Mouse (Mus musculus): ENCODE data around the gene Clcn2. TPM values are rescaled to one million over a fixed set of nuclear protein-coding genes. Genes with fewer than 3 reads are reported as not detected.
A peak's percentile ranks its signal among the peaks of the same experiment; 100 is the strongest.

Gene Clcn2
- polyA plus RNA-seq, 1 experiment from 2014 or later: 13.2 TPM

DNA sequence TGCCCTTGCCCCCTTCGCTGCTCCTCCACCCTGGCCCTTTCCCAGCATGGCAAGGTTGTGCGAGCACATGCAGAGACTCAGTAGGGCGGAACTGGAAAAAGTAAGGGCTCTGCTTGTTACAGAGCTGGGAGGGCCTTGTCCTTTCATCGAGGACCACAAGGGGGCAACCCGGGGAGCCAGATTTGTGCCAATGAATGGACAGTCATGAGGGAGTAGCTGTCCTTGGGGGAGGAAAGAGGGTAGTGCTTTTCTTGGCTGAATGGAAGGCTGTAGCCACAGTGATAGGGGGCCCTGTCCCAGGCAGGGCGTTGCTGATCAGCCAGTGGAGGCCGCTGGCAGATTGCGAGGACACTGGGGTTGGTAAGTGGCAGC, 15.0 kb downstream of the Clcn2 start:
- Histone ChIP-seq H3K9me3 (ENCODE audit: control insufficient read depth, low read depth, low read length) (no peaks in the 10 kb centered on the region), H3K4me3 (ENCODE audit: low read depth, low read length) (no peak overlapping the region), H3K9ac (replicated peaks; ENCODE audit: low read depth, low read length) (no peak overlapping the region), H3K4me1 (ENCODE audit: control insufficient read depth, insufficient read depth, low read length) (peaks cover 16% of the 10 kb centered on the region), H3K27me3 (ENCODE audit: control insufficient read depth, insufficient read depth, low read length) (no peaks in the 10 kb centered on the region), H3K36me3 (ENCODE audit: control insufficient read depth, insufficient read depth, low read length) (peaks cover 12% of the 10 kb centered on the region; the same call in 1 of the 2 replicates), H3K4me2 (replicated peaks; ENCODE audit: low read depth, low read length) (no peak overlapping the region), H3K27ac (ENCODE audit: low read length) (peak overlapping the region; percentile 63; the same call in 1 of the 2 replicates)
- WGBS: 12% methylated on average over 8 of the region's 8 CpGs
- peak; percentile 75; the same call in 1 of the 2 replicates for ATAC-seq (ENCODE audit: insufficient number of reproducible peaks, insufficient read depth, low FRiP score, low read depth)

GRCm38 (mm10) chr16:20701729-20702521, 15.6 kb downstream of the Clcn2 start:
- Histone ChIP-seq H3K4me2 (replicated peaks; ENCODE audit: low read depth, low read length) (no peak overlapping the region), H3K9me3 (ENCODE audit: control insufficient read depth, low read depth, low read length) (no peaks in the 10 kb centered on the region), H3K27me3 (ENCODE audit: control insufficient read depth, insufficient read depth, low read length) (no peaks in the 10 kb centered on the region), H3K4me3 (ENCODE audit: low read depth, low read length) (no peak overlapping the region), H3K36me3 (ENCODE audit: control insufficient read depth, insufficient read depth, low read length) (peaks cover 12% of the 10 kb centered on the region; the same call in 1 of the 2 replicates), H3K4me1 (ENCODE audit: control insufficient read depth, insufficient read depth, low read length) (peaks cover 16% of the 10 kb centered on the region), H3K9ac (replicated peaks; ENCODE audit: low read depth, low read length) (no peak overlapping the region), H3K27ac (ENCODE audit: low read length) (peak overlapping the region; percentile 63; the same call in 1 of the 2 replicates)
- WGBS: 32% methylated on average over 12 of the region's 12 CpGs
- peak; percentile 29; the same call in 1 of the 2 replicates for ATAC-seq (ENCODE audit: insufficient number of reproducible peaks, insufficient read depth, low FRiP score, low read depth)

- Histone ChIP-seq H3K4me2 (replicated peaks; ENCODE audit: low read depth, low read length) (no peak overlapping the region), H3K9me3 (ENCODE audit: control insufficient read depth, low read depth, low read length) (no peaks in the 10 kb centered on the region), H3K9ac (replicated peaks; ENCODE audit: low read depth, low read length) (no peak overlapping the region), H3K27ac (ENCODE audit: low read length) (peak overlapping the region; percentile 63; the same call in 1 of the 2 replicates), H3K4me1 (ENCODE audit: control insufficient read depth, insufficient read depth, low read length) (peaks cover 16% of the 10 kb centered on the region), H3K27me3 (ENCODE audit: control insufficient read depth, insufficient read depth, low read length) (no peaks in the 10 kb centered on the region), H3K36me3 (ENCODE audit: control insufficient read depth, insufficient read depth, low read length) (peaks cover 12% of the 10 kb centered on the region; the same call in 1 of the 2 replicates), H3K4me3 (ENCODE audit: low read depth, low read length) (no peak overlapping the region)
- no peak for ATAC-seq (ENCODE audit: insufficient number of reproducible peaks, insufficient read depth, low FRiP score, low read depth)
- 56% methylated on average over 7 of the region's 7 CpGs for WGBS
Measured at GRCm38 (mm10) chr16:20701316-20701715, 16.2 kb downstream of the Clcn2 start.

DNA sequence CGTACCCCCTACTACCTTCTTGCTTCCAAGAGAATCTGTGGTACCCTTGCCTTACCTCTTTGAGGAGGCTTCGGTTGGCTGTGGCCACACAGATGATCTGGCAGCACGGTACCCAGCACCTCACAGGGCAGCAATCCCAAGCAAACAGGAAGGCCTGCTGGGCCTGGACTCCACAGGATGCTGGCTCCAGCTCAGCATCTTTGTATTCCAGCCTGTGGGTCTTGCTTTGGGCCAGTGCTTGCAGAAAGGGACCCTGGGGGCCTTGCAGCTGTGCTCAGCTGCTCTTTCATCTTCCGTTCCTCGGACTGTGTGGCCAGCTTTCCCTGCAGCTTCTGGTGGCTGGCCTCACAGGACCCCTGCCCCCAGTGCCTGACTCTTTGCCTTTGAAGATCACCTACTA, 17.5 kb downstream of the Clcn2 start:
- Histone ChIP-seq H3K27me3 (ENCODE audit: control insufficient read depth, insufficient read depth, low read length) (no peaks in the 10 kb centered on the region), H3K36me3 (ENCODE audit: control insufficient read depth, insufficient read depth, low read length) (peaks cover 10% of the 10 kb centered on the region; the same call in 1 of the 2 replicates), H3K27ac (ENCODE audit: low read length) (no peak overlapping the region), H3K4me1 (ENCODE audit: control insufficient read depth, insufficient read depth, low read length) (peaks cover 19% of the 10 kb centered on the region), H3K9me3 (ENCODE audit: control insufficient read depth, low read depth, low read length) (no peaks in the 10 kb centered on the region), H3K9ac (replicated peaks; ENCODE audit: low read depth, low read length) (no peak overlapping the region), H3K4me3 (ENCODE audit: low read depth, low read length) (no peak overlapping the region), H3K4me2 (replicated peaks; ENCODE audit: low read depth, low read length) (no peak overlapping the region)
- no peak for ATAC-seq (ENCODE audit: insufficient number of reproducible peaks, insufficient read depth, low FRiP score, low read depth)
- WGBS: 57% methylated on average over 5 of the region's 5 CpGs

DNA sequence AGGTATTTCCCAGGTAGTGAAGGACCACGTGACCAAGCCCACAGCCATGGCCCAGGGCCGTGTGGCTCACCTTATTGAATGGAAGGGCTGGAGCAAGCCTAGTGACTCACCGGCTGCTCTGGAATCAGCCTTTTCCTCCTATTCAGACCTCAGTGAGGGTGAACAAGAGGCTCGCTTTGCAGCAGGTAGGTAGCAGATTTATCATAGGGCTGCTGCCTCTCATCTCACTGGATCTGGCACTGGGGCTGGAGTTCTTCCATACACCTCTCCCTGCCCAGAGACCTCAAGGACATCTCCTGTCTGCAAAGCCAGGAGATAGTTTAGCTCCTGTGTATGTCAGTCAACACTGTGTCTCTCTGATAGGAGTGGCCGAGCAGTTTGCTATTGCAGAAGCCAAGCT, 18.3 kb downstream of the Clcn2 start:
- no peak for ATAC-seq (ENCODE audit: insufficient number of reproducible peaks, insufficient read depth, low FRiP score, low read depth)
- Histone ChIP-seq H3K4me1 (ENCODE audit: control insufficient read depth, insufficient read depth, low read length) (peaks cover 19% of the 10 kb centered on the region), H3K27me3 (ENCODE audit: control insufficient read depth, insufficient read depth, low read length) (no peaks in the 10 kb centered on the region), H3K9ac (replicated peaks; ENCODE audit: low read depth, low read length) (no peak overlapping the region), H3K4me3 (ENCODE audit: low read depth, low read length) (no peak overlapping the region), H3K36me3 (ENCODE audit: control insufficient read depth, insufficient read depth, low read length) (peaks cover 9% of the 10 kb centered on the region; the same call in 1 of the 2 replicates), H3K4me2 (replicated peaks; ENCODE audit: low read depth, low read length) (no peak overlapping the region), H3K27ac (ENCODE audit: low read length) (no peak overlapping the region), H3K9me3 (ENCODE audit: control insufficient read depth, low read depth, low read length) (no peaks in the 10 kb centered on the region)
- whole genome bisulfite sequencing: 72% methylated on average over 5 of the region's 5 CpGs

DNA sequence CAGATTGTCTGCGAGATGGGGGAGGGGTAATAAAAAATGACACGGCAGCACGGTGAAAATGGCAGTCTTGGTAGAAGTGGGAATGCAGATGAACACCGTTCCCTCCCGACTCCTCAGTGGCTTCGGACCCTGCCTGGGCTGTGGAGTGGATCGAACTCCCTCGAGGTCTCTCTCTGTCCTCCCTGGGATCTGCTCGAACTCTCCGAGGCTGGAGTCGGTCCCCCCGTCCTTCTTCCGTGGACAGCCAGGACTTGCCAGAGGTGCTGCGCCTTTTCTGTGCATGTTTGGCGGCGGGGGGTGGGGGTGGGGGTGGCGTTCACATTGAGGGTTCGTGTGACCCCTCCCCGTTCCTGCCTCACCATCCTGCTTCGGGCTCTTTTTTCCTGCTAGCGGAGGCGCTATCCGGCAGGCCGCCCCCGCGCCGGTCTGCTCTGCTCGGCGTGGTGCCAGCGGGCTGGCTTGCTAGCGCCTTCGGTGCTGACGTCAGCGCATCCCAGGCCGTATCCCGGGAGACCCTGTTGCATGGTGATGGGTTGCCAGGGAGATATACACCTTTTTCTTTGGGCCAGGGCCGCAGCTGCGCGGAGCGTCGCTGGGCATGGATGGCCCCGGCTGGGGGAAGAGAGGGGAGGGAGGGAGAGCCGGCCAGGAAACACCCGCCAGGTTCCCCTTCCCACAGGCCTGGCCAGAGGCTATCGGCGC, 21.8 kb downstream of the Clcn2 start:
- Histone ChIP-seq H3K9me3 (ENCODE audit: control insufficient read depth, low read depth, low read length) (no peaks in the 10 kb centered on the region), H3K27ac (ENCODE audit: low read length) (no peak overlapping the region), H3K27me3 (ENCODE audit: control insufficient read depth, insufficient read depth, low read length) (no peaks in the 10 kb centered on the region), H3K4me2 (replicated peaks; ENCODE audit: low read depth, low read length) (peak overlapping the region; percentile 65), H3K36me3 (ENCODE audit: control insufficient read depth, insufficient read depth, low read length) (peaks cover 11% of the 10 kb centered on the region), H3K4me1 (ENCODE audit: control insufficient read depth, insufficient read depth, low read length) (peaks cover 7% of the 10 kb centered on the region), H3K9ac (replicated peaks; ENCODE audit: low read depth, low read length) (0 out of 2 replicates have a peak overlapping the region, but pooled peaks have one; percentile 6), H3K4me3 (ENCODE audit: low read depth, low read length) (peak overlapping the region; percentile 30)
- peak; percentile 82 for ATAC-seq (ENCODE audit: insufficient number of reproducible peaks, insufficient read depth, low FRiP score, low read depth)
- 5% methylated on average over 46 of the region's 46 CpGs for WGBS

GRCm38 (mm10) chr16:20694781-20695180, 22.8 kb downstream of the Clcn2 start:
- Histone ChIP-seq H3K4me3 (ENCODE audit: low read depth, low read length) (no peak overlapping the region), H3K4me2 (replicated peaks; ENCODE audit: low read depth, low read length) (no peak overlapping the region), H3K4me1 (ENCODE audit: control insufficient read depth, insufficient read depth, low read length) (peaks cover 7% of the 10 kb centered on the region), H3K9ac (replicated peaks; ENCODE audit: low read depth, low read length) (no peak overlapping the region), H3K36me3 (ENCODE audit: control insufficient read depth, insufficient read depth, low read length) (peaks cover 21% of the 10 kb centered on the region), H3K27me3 (ENCODE audit: control insufficient read depth, insufficient read depth, low read length) (no peaks in the 10 kb centered on the region), H3K27ac (ENCODE audit: low read length) (no peak overlapping the region), H3K9me3 (ENCODE audit: control insufficient read depth, low read depth, low read length) (no peaks in the 10 kb centered on the region)
- 79% methylated on average over 8 of the region's 8 CpGs for WGBS
- ATAC-seq (ENCODE audit: insufficient number of reproducible peaks, insufficient read depth, low FRiP score, low read depth): no peak

- H3K27me3 ChIP-seq (ENCODE audit: control insufficient read depth, insufficient read depth, low read length): no peaks in the 10 kb centered on the region
- peak; percentile 94 for ATAC-seq (ENCODE audit: insufficient number of reproducible peaks, insufficient read depth, low FRiP score, low read depth)
- H3K9me3 ChIP-seq (ENCODE audit: control insufficient read depth, low read depth, low read length): no peaks in the 10 kb centered on the region
- peak within 1 kb of the TSS; percentile 84 for H3K27ac ChIP-seq (ENCODE audit: low read length)
- peaks cover 37% of the 10 kb centered on the region for H3K36me3 ChIP-seq (ENCODE audit: control insufficient read depth, insufficient read depth, low read length)
- peak within 1 kb of the TSS; percentile 55 for H3K9ac ChIP-seq (replicated peaks; ENCODE audit: low read depth, low read length)
- 1% methylated on average over 34 of the region's 37 CpGs for WGBS
- H3K4me1 ChIP-seq (ENCODE audit: control insufficient read depth, insufficient read depth, low read length): peaks cover 7% of the 10 kb centered on the region
- H3K4me2 ChIP-seq (replicated peaks; ENCODE audit: low read depth, low read length): peak within 1 kb of the TSS; percentile 69
- peak within 1 kb of the TSS; percentile 56 for H3K4me3 ChIP-seq (ENCODE audit: low read depth, low read length)
Measured at GRCm38 (mm10) chr16:20693111-20693701, 24.3 kb downstream of the Clcn2 start, which contains the start of gene Fam131a. Gene Fam131a, plus strand, starts transcription at chr16:20693241.
